Comparison of ENCODE assay signal across 21 mouse cellular contexts in genomic region chr3:27685650-27686208, GRCm38 (mm10). TPM values are rescaled to one million over a fixed set of nuclear protein-coding genes. Genes with fewer than 3 reads are reported as not detected.
DNase-seq lines count a peak whose midpoint lies in the region; ATAC-seq and TF ChIP-seq lines count a peak whose summit lies in the region.
"Had no signal": no experiment of that assay in that cellular context is flagged by ENCODE, and none has a peak within 500 bp of the region (broad histone marks: within the 10 kb centered on the region; RNA-seq: fewer than 3 reads in every experiment).

No protein-coding gene starts in this region.

- WGBS in kidney, embryonic 14.5 days, result 73% methylated on average over 14 of the region's 14 CpGs
- WGBS in intestine, postnatal 0 days, result 63% methylated on average over 14 of the region's 14 CpGs

- no peak for TF ChIP-seq CTCF in intestine, postnatal 0 days (IDR thresholded peaks at IDR 0.05; ENCODE audit: low read depth)
- no peak for TF ChIP-seq CTCF in layer of hippocampus, adult 2 months (conservative IDR thresholded peaks at IDR 0.05)

- peaks cover 47% of the 10 kb centered on the region for H3K4me1 ChIP-seq in kidney, embryonic 14.5 days (ENCODE audit: control insufficient read depth, insufficient read depth, low read length)
- H3K4me1 ChIP-seq in intestine, postnatal 0 days (replicated peaks; ENCODE audit: control insufficient read depth, insufficient read depth, low read length), result peaks cover 20% of the 10 kb centered on the region

- no peak overlapping the region for H3K9ac ChIP-seq in kidney, embryonic 14.5 days (ENCODE audit: low read depth, low read length)
- H3K9ac ChIP-seq in intestine, postnatal 0 days (ENCODE audit: low read depth, low read length), result no peak overlapping the region
- H3K9ac ChIP-seq: forebrain, postnatal 0 days; hindbrain, embryonic 15.5 days; liver, embryonic 14.5 days had no signal

- H3K4me3 ChIP-seq in kidney, embryonic 14.5 days (ENCODE audit: low read length), result no peak overlapping the region
- H3K4me3 ChIP-seq in intestine, postnatal 0 days (ENCODE audit: low read depth, low read length), result no peak overlapping the region
- H3K4me3 ChIP-seq in layer of hippocampus, adult 2 months, result no peak overlapping the region
- H3K4me3 ChIP-seq: forebrain, embryonic 10.5 days; heart, embryonic 13.5 days; hindbrain, embryonic 15.5 days; left cerebral cortex, adult 2 months; limb, embryonic 10.5 days had no signal

- H3K36me3 ChIP-seq in kidney, embryonic 14.5 days (ENCODE audit: control insufficient read depth, insufficient read depth, low read length), result peaks cover 9% of the 10 kb centered on the region; the same call in 1 of the 2 replicates
- H3K36me3 ChIP-seq in intestine, postnatal 0 days (ENCODE audit: control insufficient read depth, insufficient read depth), result peaks cover 10% of the 10 kb centered on the region; the same call in 1 of the 2 replicates
- H3K36me3 ChIP-seq: hindbrain, embryonic 15.5 days; limb, embryonic 10.5 days had no signal

- ATAC-seq in kidney, embryonic 14.5 days (ENCODE audit: low FRiP score, low TSS enrichment), result no peak
- ATAC-seq in intestine, postnatal 0 days, result no peak
- ATAC-seq: forebrain, postnatal 0 days; intestine, embryonic 16.5 days had no signal

- no peak overlapping the region for H3K4me2 ChIP-seq in kidney, embryonic 14.5 days (replicated peaks; ENCODE audit: low read depth, low read length)
- H3K4me2 ChIP-seq in intestine, postnatal 0 days (replicated peaks; ENCODE audit: low read depth), result no peak overlapping the region
- H3K4me2 ChIP-seq: hindbrain, embryonic 15.5 days; midbrain, embryonic 11.5 days had no signal

- no peaks in the 10 kb centered on the region for H3K27me3 ChIP-seq in kidney, embryonic 14.5 days (ENCODE audit: control insufficient read depth, insufficient read depth, low read length)
- no peaks in the 10 kb centered on the region for H3K27me3 ChIP-seq in intestine, postnatal 0 days (replicated peaks; ENCODE audit: control insufficient read depth, insufficient read depth, low read length)
- H3K27me3 ChIP-seq: heart, embryonic 13.5 days; hindbrain, embryonic 15.5 days had no signal

- H3K9me3 ChIP-seq in kidney, embryonic 14.5 days (ENCODE audit: control insufficient read depth, low read length), result no peaks in the 10 kb centered on the region; the same call in 1 of the 2 replicates
- H3K9me3 ChIP-seq in intestine, postnatal 0 days (ENCODE audit: control insufficient read depth), result no peaks in the 10 kb centered on the region
- H3K9me3 ChIP-seq: heart, embryonic 13.5 days; hindbrain, embryonic 15.5 days; limb, embryonic 10.5 days had no signal

- H3K27ac ChIP-seq in kidney, embryonic 14.5 days (ENCODE audit: low read depth, low read length), result no peak overlapping the region; the same call in 1 of the 2 replicates
- no peak overlapping the region for H3K27ac ChIP-seq in intestine, postnatal 0 days (ENCODE audit: low read depth, low read length)
- H3K27ac ChIP-seq in layer of hippocampus, adult 2 months, result no peak overlapping the region
- H3K27ac ChIP-seq: forebrain, embryonic 10.5 days; hindbrain, embryonic 15.5 days; left cerebral cortex, adult 2 months; limb, embryonic 10.5 days; liver, embryonic 14.5 days; macrophage had no signal

- peak; percentile 72 for DNase-seq in kidney, adult 11 months
- DNase-seq in 416B (ENCODE audit: low read depth), result peak; percentile 37
- DNase-seq in kidney, adult 8-10 months, result peak; percentile 64 to 80
- peak; percentile 63 to 77 for DNase-seq in kidney, postnatal 25 days
- DNase-seq in layer of hippocampus, adult 2 months (ENCODE audit: low spot score in 2 of 2), result no peak
- DNase-seq: cerebellum, adult 2 months; forebrain, postnatal 0 days; heart, postnatal 36 days; layer of hippocampus, adult 9-11 months; thymus, postnatal 25 days had no signal

RNA-seq across cellular contexts. Expression of gene Fndc3b, which starts 25.4 kb away (rescaled TPM):
- polyA plus RNA-seq in kidney, embryonic 14.5 days (2014; fragmentation: Nextera tagmentation; extraction: Ambion mirVana), result 18.5 and 28.7 TPM in 2 replicates
- polyA plus RNA-seq in intestine, postnatal 0 days (2015; fragmentation: Nextera tagmentation; extraction: Ambion mirVana), result 13.3 and 14.9 TPM in 2 replicates
- total RNA-seq in layer of hippocampus, adult 2 months (2021), result 10 to 100 TPM; 18.9 to 26.2 TPM

Comparison
In these comparisons a context has a peak if more than half of its experiments do, and no peak if none do; other contexts are left out.
1. DNase-seq: peak in kidney, adult 11 months (single experiment), 416B (single experiment), kidney, adult 8-10 months (2 of 2) and kidney, postnatal 25 days (2 of 2); none in layer of hippocampus, adult 2 months (0 of 2).